Mouse (Mus musculus): Measurements from ENCODE around the gene Fam189a1.

- no peak for TF ChIP-seq ZC3H11A (IDR thresholded peaks at IDR 0.05; ENCODE audit: low read depth, low read length)
- TF ChIP-seq USF1 (IDR thresholded peaks at IDR 0.05; ENCODE audit: low read depth, low read length) = no peak
- TF ChIP-seq POLR2AphosphoS5 (IDR thresholded peaks at IDR 0.05; ENCODE audit: borderline replicate concordance, low read depth, low read length) = no peak
- no peak for TF ChIP-seq RAD21 (IDR thresholded peaks at IDR 0.05; ENCODE audit: low read depth, low read length)
- TF ChIP-seq CTCF (IDR thresholded peaks at IDR 0.05 in 2 of 3, conservative IDR thresholded peaks at IDR 0.05 in 1 of 3; ENCODE audit: control insufficient read depth in 1 of 3, insufficient read depth in 1 of 3, low read depth in 2 of 3, low read length in 3 of 3, poor library complexity in 1 of 3, severe bottlenecking in 1 of 3) = no peak
- no peak for TF ChIP-seq ZKSCAN1 (IDR thresholded peaks at IDR 0.05; ENCODE audit: low read depth, low read length)
- TF ChIP-seq GATA1 (IDR thresholded peaks at IDR 0.05; ENCODE audit: low read depth, low read length) = no peak
These were observed 417.2 kb downstream of the Fam189a1 start for GRCm38 (mm10) chr7:64739131-64739530.
